Mouse (Mus musculus): ENCODE measurements around the gene Tmem160.
A peak's percentile ranks its signal among the peaks of the same experiment; 100 is the strongest.

Tmem160 gene

GRCm38 (mm10) chr7:16441241-16441640 lies 11.3 kb upstream of the Tmem160 start:
- DNase-seq (ENCODE audit: low spot score) = no peak

GRCm38 (mm10) chr7:16451656-16452055 lies 923 bp upstream of the Tmem160 start:
- DNase-seq (ENCODE audit: low spot score) = no peak

- DNase-seq (ENCODE audit: low spot score) = peak; percentile 76
Measured at GRCm38 (mm10) chr7:16453118-16453711, 636 bp downstream of the Tmem160 start.

- no peak for DNase-seq (ENCODE audit: low spot score)
Measured at GRCm38 (mm10) chr7:16455016-16455415, 2.4 kb downstream of the Tmem160 start.

- no peak for DNase-seq (ENCODE audit: low spot score)
Measured at GRCm38 (mm10) chr7:16456289-16456688, 3.7 kb downstream of the Tmem160 start.

GRCm38 (mm10) chr7:16460566-16460965 lies 8.0 kb downstream of the Tmem160 start:
- no peak for DNase-seq (ENCODE audit: low spot score)

GRCm38 (mm10) chr7:16461151-16461550 lies 8.6 kb downstream of the Tmem160 start:
- DNase-seq (ENCODE audit: low spot score) = no peak

GRCm38 (mm10) chr7:16461705-16462104 lies 9.1 kb downstream of the Tmem160 start:
- no peak for DNase-seq (ENCODE audit: low spot score)

- DNase-seq (ENCODE audit: low spot score) = peak; percentile 91
Measured at GRCm38 (mm10) chr7:16463214-16463613, 10.6 kb downstream of the Tmem160 start.

GRCm38 (mm10) chr7:16465160-16465559 lies 12.6 kb downstream of the Tmem160 start:
- DNase-seq (ENCODE audit: low spot score) = peak; percentile 86

- DNase-seq (ENCODE audit: low spot score) = no peak
Measured at GRCm38 (mm10) chr7:16465568-16465967, 13.0 kb downstream of the Tmem160 start.

- DNase-seq (ENCODE audit: low spot score) = peak; percentile 37
Measured at GRCm38 (mm10) chr7:16466565-16466964, 14.0 kb downstream of the Tmem160 start.

- DNase-seq (ENCODE audit: low spot score) = no peak
Measured at GRCm38 (mm10) chr7:16468115-16468514, 15.5 kb downstream of the Tmem160 start.

GRCm38 (mm10) chr7:16471549-16471948 lies 19.0 kb downstream of the Tmem160 start:
- DNase-seq (ENCODE audit: low spot score) = peak; percentile 56

- DNase-seq (ENCODE audit: low spot score) = peak; percentile 57
Measured at GRCm38 (mm10) chr7:16472116-16472709, 19.6 kb downstream of the Tmem160 start.

GRCm38 (mm10) chr7:16473847-16474246 lies 21.3 kb downstream of the Tmem160 start:
- no peak for DNase-seq (ENCODE audit: low spot score)

- peak; percentile 50 for DNase-seq (ENCODE audit: low spot score)
Measured at GRCm38 (mm10) chr7:16474445-16474844, 21.9 kb downstream of the Tmem160 start.

- no peak for DNase-seq (ENCODE audit: low spot score)
Measured at GRCm38 (mm10) chr7:16475321-16475720, 22.7 kb downstream of the Tmem160 start.

- no peak for DNase-seq (ENCODE audit: low spot score)
Measured at GRCm38 (mm10) chr7:16475764-16476599, 23.4 kb downstream of the Tmem160 start.

- DNase-seq (ENCODE audit: low spot score) = peak; percentile 44
Measured at GRCm38 (mm10) chr7:16476600-16476989, 24.0 kb downstream of the Tmem160 start.

- no peak for DNase-seq (ENCODE audit: low spot score)
Measured at GRCm38 (mm10) chr7:16477628-16478027, 25.0 kb downstream of the Tmem160 start, which contains the start of gene Npas1. Gene Npas1 (minus strand): TSS chr7:16477728.

GRCm38 (mm10) chr7:16488816-16489215 lies 36.2 kb downstream of the Tmem160 start:
- DNase-seq (ENCODE audit: low spot score) = no peak

- DNase-seq (ENCODE audit: low spot score) = no peak
Measured at GRCm38 (mm10) chr7:16489948-16490347, 37.4 kb downstream of the Tmem160 start.
